Mouse (Mus musculus): Measurements from ENCODE around the gene Etnk1. TPM values are rescaled to one million over a fixed set of nuclear protein-coding genes. Genes with fewer than 3 reads are reported as not detected.
"Not testable (repeated sequence)": the region's sequence is repeated elsewhere in the genome, so short reads cannot be mapped to it uniquely, and the experiment has no call there.

Etnk1 gene
- total RNA-seq (2021) = 100 to 1,000 TPM; 127 to 129 TPM

GRCm38 (mm10) chr6:143166452-143167357 is at the start of gene Etnk1:
Gene Etnk1, plus strand, starts transcription at chr6:143167221.
- DNase-seq = peak; percentile 94
- intact Hi-C loops (cut with DNase I) = loop anchor here (10.0 kb wide), 1 partner anchor 62 kb away; the partner anchor contains the start of gene C2cd5

- intact Hi-C loops (cut with DNase I) = no loop called here
Measured at GRCm38 (mm10) chr6:143119325-143119724, 47.7 kb upstream of the Etnk1 start.

GRCm38 (mm10) chr6:143125721-143126120 is 41.3 kb upstream of the Etnk1 start:
- intact Hi-C loops (cut with DNase I) = no loop called here
- no peak for DNase-seq

More at GRCm38 (mm10) chr6:143119325-143119724, 47.7 kb upstream of the Etnk1 start:
- DNase-seq = no peak

- intact Hi-C loops (cut with DNase I) = no loop called here
- no peak for DNase-seq
Measured at GRCm38 (mm10) chr6:143129466-143129865, 37.6 kb upstream of the Etnk1 start.

DNA sequence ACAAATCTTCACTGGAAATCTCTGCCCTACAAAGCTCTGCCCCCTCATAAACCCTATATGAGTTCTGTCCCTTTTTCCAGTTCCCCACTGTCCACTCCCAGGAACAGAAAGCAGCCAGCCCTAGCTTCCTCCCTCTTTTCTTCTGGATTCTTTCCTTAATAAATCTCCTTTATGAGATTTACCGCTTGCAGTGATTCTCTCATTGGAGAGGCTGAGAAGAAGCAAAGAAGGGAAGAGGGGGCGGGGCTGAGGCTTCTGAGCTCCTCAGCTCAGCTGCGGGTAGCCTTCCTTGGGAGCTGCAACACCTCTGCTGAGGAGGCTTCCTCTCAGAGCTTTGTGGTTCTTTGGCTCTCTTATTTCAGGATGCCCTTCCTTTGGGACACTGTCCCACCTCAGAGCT is 37.1 kb upstream of the Etnk1 start:
- intact Hi-C loops (cut with DNase I) = no loop called here
- DNase-seq = no peak

DNA sequence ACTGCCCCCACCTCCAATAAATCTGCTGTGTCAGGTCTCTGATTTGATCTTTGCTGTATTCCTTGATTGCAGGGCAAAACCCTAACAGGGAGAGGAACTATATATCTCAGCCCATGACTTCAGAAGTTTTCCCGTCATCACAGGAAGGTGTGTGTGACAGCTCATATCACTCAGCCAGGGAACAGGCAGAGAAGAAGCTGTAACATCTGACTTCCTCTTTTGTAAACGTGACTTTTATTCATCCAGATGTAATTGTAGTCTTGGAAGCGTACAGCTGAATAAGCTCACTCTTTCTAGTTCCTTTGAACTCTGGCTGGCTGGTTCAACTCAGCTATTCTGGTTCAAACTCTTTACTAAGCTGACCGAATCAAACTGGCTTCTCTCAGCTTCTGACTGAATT is 36.6 kb upstream of the Etnk1 start:
- no peak for DNase-seq
- intact Hi-C loops (cut with DNase I) = no loop called here

DNA sequence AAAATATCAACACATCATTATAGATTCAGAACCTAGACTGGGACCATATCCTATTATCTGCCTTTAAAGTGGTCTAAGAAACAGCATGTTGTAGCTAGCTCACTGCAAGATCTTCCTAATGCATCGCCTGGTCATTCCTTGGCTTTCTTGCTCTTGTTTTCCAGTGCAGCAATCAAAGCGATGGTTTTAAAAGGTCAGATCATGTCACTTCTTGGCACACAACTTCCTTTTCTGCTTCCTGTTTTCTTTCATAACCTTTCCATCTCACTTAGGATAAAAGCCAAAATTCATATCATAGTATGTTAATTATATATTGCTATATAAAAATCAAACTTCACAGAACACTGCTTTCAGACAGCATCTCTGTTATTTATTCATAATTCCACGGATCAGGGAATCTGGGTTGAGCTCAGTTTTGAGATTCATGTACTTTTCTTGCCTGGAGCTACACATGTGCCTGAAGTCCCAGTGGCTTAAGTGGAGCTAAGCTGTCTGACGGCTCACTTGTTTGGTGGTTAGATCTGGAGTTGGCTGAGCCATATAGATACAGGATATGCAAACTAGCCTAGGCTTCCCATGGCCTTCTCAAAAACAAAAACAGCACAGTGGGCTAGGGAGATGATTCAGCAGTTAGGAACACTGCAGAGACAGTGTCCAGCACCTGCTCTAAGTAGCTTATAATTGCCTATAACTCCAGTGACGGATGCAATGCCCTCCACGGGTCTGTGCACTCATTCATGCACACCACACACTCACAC is 34.9 kb upstream of the Etnk1 start:
- DNase-seq = no peak
- intact Hi-C loops (cut with DNase I) = no loop called here

DNA sequence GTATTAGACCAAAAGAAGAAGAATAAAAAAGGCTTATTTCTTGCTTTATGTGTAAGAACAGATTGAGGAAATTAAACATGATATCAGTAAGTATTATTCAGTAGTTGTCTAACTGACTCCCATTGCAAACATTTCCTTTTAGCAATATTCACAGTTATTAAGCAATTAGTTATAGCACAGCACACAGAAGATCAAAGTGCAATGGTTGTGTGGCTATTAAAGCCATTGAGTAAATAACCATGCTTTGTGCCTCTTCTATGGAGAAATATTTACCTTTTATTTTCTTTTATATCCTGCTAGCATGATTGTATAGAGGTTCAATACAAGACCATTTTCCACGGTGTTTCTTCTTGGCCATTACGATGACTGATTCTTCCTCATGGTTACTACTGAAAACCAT is 33.9 kb upstream of the Etnk1 start:
- intact Hi-C loops (cut with DNase I) = no loop called here
- DNase-seq = no peak

DNA sequence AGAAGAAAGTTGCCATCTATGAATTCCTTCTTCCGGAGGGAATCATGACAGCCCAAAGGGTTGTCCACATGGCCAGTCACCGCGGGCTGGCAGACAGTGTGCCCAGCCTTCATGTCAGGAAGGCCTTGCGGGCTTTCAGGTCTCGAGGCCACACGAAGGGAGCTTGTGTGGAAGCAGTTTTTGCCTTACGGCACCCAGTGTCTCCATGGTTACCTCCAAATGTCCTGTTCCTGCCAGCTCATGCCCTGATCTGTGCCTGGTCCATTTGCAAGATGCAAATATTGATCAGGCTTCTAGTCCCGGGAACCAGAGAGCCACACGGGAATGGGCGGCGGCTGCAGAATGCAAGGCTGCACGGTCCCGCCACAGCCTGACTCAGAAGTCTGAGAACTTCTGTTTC is 31.9 kb upstream of the Etnk1 start:
- intact Hi-C loops (cut with DNase I) = no loop called here
- no peak for DNase-seq

DNA sequence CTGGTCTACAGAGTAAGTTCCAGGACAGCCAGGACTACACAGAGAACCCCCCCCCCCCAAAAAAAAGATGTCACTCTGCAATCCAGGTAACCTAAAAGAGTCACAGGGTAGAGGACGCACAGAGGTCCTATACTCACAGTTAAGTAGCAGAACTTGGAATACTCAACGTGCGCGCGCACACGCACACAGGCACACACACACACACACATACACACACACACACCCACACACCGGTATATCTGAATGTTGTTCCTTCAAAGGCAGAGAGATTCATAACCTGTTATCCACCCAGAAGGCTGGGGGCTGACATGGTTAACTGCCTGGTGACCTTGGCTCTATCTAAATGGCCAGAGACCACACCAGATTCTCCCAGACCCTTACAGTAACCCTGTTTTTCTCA is 30.3 kb upstream of the Etnk1 start:
- no peak for DNase-seq
- intact Hi-C loops (cut with DNase I) = no loop called here

GRCm38 (mm10) chr6:143137341-143137740 is 29.7 kb upstream of the Etnk1 start:
- intact Hi-C loops (cut with DNase I) = no loop called here
- no peak for DNase-seq

- DNase-seq = no peak
- intact Hi-C loops (cut with DNase I) = no loop called here
Measured at GRCm38 (mm10) chr6:143139417-143139816, 27.6 kb upstream of the Etnk1 start.

DNA sequence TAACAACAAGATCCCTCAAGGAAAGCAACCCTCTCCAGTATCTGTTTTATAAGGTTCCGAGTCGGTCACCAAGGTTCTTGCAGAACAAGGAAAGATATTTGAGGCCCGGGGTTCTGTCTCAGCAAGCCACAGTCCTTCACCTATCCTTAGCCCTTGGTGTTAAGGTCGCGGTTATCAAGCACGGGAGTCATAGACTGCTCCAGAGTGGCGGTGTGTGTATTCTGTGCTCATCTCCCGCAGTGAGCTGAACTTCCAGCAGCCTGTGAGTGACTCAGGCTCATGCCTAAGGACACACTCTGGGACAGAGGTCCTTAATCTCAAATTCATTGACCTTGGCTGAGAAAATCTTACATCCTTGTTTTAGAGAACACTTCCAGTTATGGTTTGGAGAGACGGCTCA is 26.1 kb upstream of the Etnk1 start:
- no peak for DNase-seq
- intact Hi-C loops (cut with DNase I) = no loop called here

DNA sequence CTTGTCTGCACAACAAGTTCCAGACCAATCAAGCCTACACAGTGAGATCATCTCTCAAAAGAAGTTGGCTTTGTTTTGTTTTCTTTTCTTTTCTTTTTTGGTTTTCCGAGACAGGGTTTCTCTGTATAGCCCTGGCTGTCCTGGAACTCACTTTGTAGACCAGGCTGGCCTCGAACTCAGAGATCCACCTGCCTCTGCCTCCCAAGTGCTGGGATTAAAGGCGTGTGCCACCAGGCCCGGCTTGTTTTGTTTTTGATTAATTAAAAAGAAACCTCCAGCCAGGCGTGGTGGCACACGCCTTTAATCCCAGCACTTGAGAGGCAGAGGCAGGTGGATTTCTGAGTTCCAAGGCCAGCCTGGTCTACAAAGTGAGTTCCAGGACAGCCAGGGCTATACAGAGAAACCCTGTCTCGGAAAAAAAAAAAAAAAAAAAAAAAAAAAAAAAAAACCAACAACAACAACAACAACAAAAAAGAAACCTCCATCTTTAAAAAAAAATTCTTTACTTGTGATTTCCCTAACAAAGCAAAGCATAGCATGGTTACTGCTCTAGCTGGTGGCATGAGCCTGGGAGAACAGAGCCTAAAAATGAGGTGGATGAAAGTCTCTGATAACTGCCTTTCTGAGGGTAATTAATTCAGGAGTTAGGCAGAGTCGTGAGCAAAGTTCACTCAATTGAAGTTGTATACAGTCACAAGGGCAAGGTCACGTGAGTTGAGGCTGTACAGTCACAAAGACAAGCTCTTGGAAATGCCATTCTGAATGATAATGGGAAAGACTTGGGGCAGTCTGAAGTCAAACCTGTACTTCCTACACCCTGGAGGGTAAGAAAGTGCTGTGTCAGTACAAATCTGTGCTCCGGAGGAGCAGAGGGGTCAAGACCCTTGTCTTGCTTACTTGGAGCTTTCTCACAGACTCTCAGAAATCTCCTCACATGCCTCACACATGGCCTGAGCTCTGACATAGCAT is 25.1 kb upstream of the Etnk1 start:
- not testable (repeated sequence) for DNase-seq

GRCm38 (mm10) chr6:143142861-143143260 is 24.2 kb upstream of the Etnk1 start:
- intact Hi-C loops (cut with DNase I) = no loop called here
- no peak for DNase-seq

More for the DNA sequence above, 25.1 kb upstream of the Etnk1 start:
- intact Hi-C loops (cut with DNase I) = not testable (repeated sequence)

GRCm38 (mm10) chr6:143143321-143143720 is 23.7 kb upstream of the Etnk1 start:
- intact Hi-C loops (cut with DNase I) = no loop called here

GRCm38 (mm10) chr6:143143775-143144273 is 23.2 kb upstream of the Etnk1 start:
- DNase-seq = peak; percentile 14
- intact Hi-C loops (cut with DNase I) = no loop called here

More at GRCm38 (mm10) chr6:143143321-143143720, 23.7 kb upstream of the Etnk1 start:
- no peak for DNase-seq

DNA sequence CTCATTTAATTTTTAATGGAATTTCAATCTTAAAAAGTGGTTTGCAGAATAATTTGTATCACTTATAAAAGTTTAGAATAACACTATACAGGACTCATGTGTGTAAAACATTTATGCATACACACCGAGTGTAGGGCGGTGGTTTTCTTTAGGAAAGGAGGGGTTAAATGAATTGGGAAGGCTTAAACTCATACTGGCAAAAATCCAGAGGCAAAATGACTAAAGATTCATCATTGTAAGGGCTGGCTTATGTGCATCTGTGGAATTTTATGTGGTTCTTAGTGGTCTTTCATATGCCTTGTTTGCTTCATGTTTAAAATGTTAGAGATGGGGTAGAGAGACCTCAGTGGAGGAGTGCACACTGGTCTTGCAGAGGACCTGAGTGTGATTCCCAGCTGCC is 22.5 kb upstream of the Etnk1 start:
- intact Hi-C loops (cut with DNase I) = no loop called here

GRCm38 (mm10) chr6:143145051-143145450 is 22.0 kb upstream of the Etnk1 start:
- intact Hi-C loops (cut with DNase I) = no loop called here

More for the DNA sequence above, 22.5 kb upstream of the Etnk1 start:
- no peak for DNase-seq

DNA sequence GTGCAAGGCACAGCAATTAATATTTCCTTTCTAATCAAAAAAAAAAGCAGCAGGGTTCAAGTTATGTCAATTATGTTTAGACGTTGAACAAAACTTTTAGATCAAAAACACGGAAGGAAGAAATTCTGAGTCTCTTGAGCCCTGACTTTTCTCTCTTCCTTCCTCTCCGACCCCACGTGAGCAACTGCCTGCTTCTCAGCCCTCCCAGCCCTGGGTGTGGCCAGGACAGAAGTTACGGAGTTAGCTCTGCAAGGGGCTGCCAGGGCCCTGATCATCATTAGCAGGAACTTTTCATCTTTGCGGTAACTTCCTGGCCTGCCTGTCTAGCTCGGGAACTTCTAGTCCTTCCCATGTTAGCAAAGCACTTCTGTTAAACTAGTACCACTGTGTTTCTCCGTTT is 20.3 kb upstream of the Etnk1 start:
- intact Hi-C loops (cut with DNase I) = no loop called here
- no peak for DNase-seq

More at GRCm38 (mm10) chr6:143145051-143145450, 22.0 kb upstream of the Etnk1 start:
- no peak for DNase-seq

Measured in left cerebral cortex, postnatal 4 days (tissue).